Mouse (Mus musculus): ENCODE results near the gene Ccdc71. TPM values are rescaled to one million over a fixed set of nuclear protein-coding genes. Genes with fewer than 3 reads are reported as not detected.

Ccdc71 gene
- polyA plus RNA-seq (2012; fragmentation: generic; extraction: Trizol): 10 to 100 TPM; 28.0 to 46.0 TPM

GRCm38 (mm10) chr9:108460319-108461178 lies at the start of gene Ccdc71:
TSS of gene Ccdc71 (plus strand) at chr9:108460527.

GRCm38 (mm10) chr9:108428384-108428783 lies 31.9 kb upstream of the Ccdc71 start, which contains the start of gene Ccdc36:
TSS of gene Ccdc36 (minus strand) at chr9:108428484.

GRCm38 (mm10) chr9:108436182-108436581 lies 24.1 kb upstream of the Ccdc71 start, which contains the start of gene BC048562:
TSS of gene BC048562 (plus strand) at chr9:108436482.

GRCm38 (mm10) chr9:108461181-108461631 lies 879 bp downstream of the Ccdc71 start, which contains the start of gene Klhdc8b:
TSS of gene Klhdc8b (minus strand) at chr9:108461581.

GRCm38 (mm10) chr9:108479721-108480351 lies 19.5 kb downstream of the Ccdc71 start, which contains the start of gene Lamb2:
TSS of gene Lamb2 (plus strand) at chr9:108479736.

GRCm38 (mm10) chr9:108490559-108491285 lies 30.4 kb downstream of the Ccdc71 start, which contains the start of gene Usp19:
TSS of gene Usp19 (plus strand) at chr9:108490602.

GRCm38 (mm10) chr9:108507619-108508434 lies 47.5 kb downstream of the Ccdc71 start, which contains the start of gene Qars:
TSS of gene Qars (plus strand) at chr9:108507706.

Other genes starting within 250 kb of the Ccdc71 start
- 10 to 100 TPM in 1 of 2 experiments, 1 to 10 TPM in 1; 8.1 to 96.8 TPM for gene Dag1, start 196.6 kb upstream of the Ccdc71 start, polyA plus RNA-seq (2012; fragmentation: generic; extraction: Trizol)
- gene Nicn1, start 170.1 kb upstream of the Ccdc71 start, polyA plus RNA-seq (2012; fragmentation: generic; extraction: Trizol): 10 to 100 TPM in 1 of 2 experiments, 1 to 10 TPM in 1; 8.9 to 63.2 TPM
- 1 to 10 TPM in 1 of 2 experiments, under 1 TPM in 1; 0.23 to 6.4 TPM for gene Amt, start 163.7 kb upstream of the Ccdc71 start, polyA plus RNA-seq (2012; fragmentation: generic; extraction: Trizol)
- gene Rhoa, start 154.4 kb upstream of the Ccdc71 start, polyA plus RNA-seq (2012; fragmentation: generic; extraction: Trizol): 100 to 1,000 TPM; 144 to 229 TPM
- gene Tcta, start 154.4 kb upstream of the Ccdc71 start, polyA plus RNA-seq (2012; fragmentation: generic; extraction: Trizol): 10 to 100 TPM; 11.0 to 48.4 TPM
- gene Gpx1, start 121.6 kb upstream of the Ccdc71 start, polyA plus RNA-seq (2012; fragmentation: generic; extraction: Trizol): 100 to 1,000 TPM; 786 to 822 TPM
- 10 to 100 TPM; 68.6 to 96.9 TPM for gene Usp4, start 112.7 kb upstream of the Ccdc71 start, polyA plus RNA-seq (2012; fragmentation: generic; extraction: Trizol)
- under 1 TPM; 0.04 to 0.35 TPM for gene 1700102P08Rik, start 67.7 kb upstream of the Ccdc71 start, polyA plus RNA-seq (2012; fragmentation: generic; extraction: Trizol)
- gene Ccdc36, start 32.0 kb upstream of the Ccdc71 start, polyA plus RNA-seq (2012; fragmentation: generic; extraction: Trizol): not detected
- not detected for gene BC048562, start 24.0 kb upstream of the Ccdc71 start, polyA plus RNA-seq (2012; fragmentation: generic; extraction: Trizol)
- gene Klhdc8b, start 1.1 kb downstream of the Ccdc71 start, polyA plus RNA-seq (2012; fragmentation: generic; extraction: Trizol): 1 to 10 TPM; 1.4 to 9.8 TPM
- gene Lamb2, start 19.2 kb downstream of the Ccdc71 start, polyA plus RNA-seq (2012; fragmentation: generic; extraction: Trizol): 100 to 1,000 TPM in 1 of 2 experiments, 1 to 10 TPM in 1; 9.4 to 170 TPM
- gene Usp19, start 30.1 kb downstream of the Ccdc71 start, polyA plus RNA-seq (2012; fragmentation: generic; extraction: Trizol): 10 to 100 TPM; 21.0 to 70.4 TPM
- 100 to 1,000 TPM; 170 to 180 TPM for gene Qars, start 47.2 kb downstream of the Ccdc71 start, polyA plus RNA-seq (2012; fragmentation: generic; extraction: Trizol)
- 10 to 100 TPM in 1 of 2 experiments, 1 to 10 TPM in 1; 5.6 to 45.1 TPM for gene Qrich1, start 56.3 kb downstream of the Ccdc71 start, polyA plus RNA-seq (2012; fragmentation: generic; extraction: Trizol)
- gene Impdh2, start 99.8 kb downstream of the Ccdc71 start, polyA plus RNA-seq (2012; fragmentation: generic; extraction: Trizol): 100 to 1,000 TPM; 210 to 374 TPM
- gene Ndufaf3, start 106.9 kb downstream of the Ccdc71 start, polyA plus RNA-seq (2012; fragmentation: generic; extraction: Trizol): 10 to 100 TPM; 11.3 to 25.8 TPM
- 100 to 1,000 TPM; 174 to 202 TPM for gene Dalrd3, start 109.4 kb downstream of the Ccdc71 start, polyA plus RNA-seq (2012; fragmentation: generic; extraction: Trizol)
- gene Wdr6, start 118.2 kb downstream of the Ccdc71 start, polyA plus RNA-seq (2012; fragmentation: generic; extraction: Trizol): 100 to 1,000 TPM in 1 of 2 experiments, 10 to 100 TPM in 1; 32.7 to 139 TPM
- gene P4htm, start 137.1 kb downstream of the Ccdc71 start, polyA plus RNA-seq (2012; fragmentation: generic; extraction: Trizol): 1 to 10 TPM in 1 of 2 experiments, under 1 TPM in 1; 0.50 to 3.4 TPM
- gene Arih2, start 188.9 kb downstream of the Ccdc71 start, polyA plus RNA-seq (2012; fragmentation: generic; extraction: Trizol): 10 to 100 TPM in 1 of 2 experiments, 1 to 10 TPM in 1; 7.1 to 18.8 TPM
- 10 to 100 TPM in 1 of 2 experiments, 1 to 10 TPM in 1; 5.9 to 25.6 TPM for gene Slc25a20, start 201.6 kb downstream of the Ccdc71 start, polyA plus RNA-seq (2012; fragmentation: generic; extraction: Trizol)
- gene Prkar2a, start 228.8 kb downstream of the Ccdc71 start, polyA plus RNA-seq (2012; fragmentation: generic; extraction: Trizol): 1 to 10 TPM; 2.9 to 7.0 TPM